Mouse (Mus musculus) right cerebral cortex, postnatal 36 days (tissue): ENCODE data around the gene Npr2.

Source experiments
- DNase-seq, 2 experiments: peaks; one replicate each; pipeline ENCODE4 v3.0.0; 2022; ENCODE audit warnings: low spot score in 2 of 2, mixed read lengths in 1 of 2

Gene Npr2

GRCm38 (mm10) chr4:43672070-43672469 lies 40.3 kb downstream of the Npr2 start:
- peak; percentile 61 to 73 for DNase-seq

DNA sequence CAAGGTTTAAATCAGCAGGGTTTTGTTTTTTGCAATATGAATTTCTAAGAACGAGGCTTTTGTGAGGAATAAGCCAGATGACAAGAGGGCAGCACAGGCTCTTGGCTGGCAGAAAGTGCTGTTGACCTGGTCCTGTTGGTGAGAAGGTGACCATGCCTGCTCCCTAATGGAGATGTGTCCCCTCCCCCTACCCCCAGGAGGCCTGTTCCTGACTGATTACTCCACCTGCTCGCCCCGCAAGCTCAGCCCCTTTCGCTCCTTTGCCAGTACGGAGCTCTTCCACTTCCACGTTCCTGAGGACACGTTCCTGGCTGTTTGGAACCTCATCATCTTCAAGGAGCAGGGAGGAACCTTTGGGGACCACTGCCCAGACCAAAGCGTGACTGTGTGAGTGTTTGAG lies 42.0 kb downstream of the Npr2 start:
- no peak for DNase-seq

DNA sequence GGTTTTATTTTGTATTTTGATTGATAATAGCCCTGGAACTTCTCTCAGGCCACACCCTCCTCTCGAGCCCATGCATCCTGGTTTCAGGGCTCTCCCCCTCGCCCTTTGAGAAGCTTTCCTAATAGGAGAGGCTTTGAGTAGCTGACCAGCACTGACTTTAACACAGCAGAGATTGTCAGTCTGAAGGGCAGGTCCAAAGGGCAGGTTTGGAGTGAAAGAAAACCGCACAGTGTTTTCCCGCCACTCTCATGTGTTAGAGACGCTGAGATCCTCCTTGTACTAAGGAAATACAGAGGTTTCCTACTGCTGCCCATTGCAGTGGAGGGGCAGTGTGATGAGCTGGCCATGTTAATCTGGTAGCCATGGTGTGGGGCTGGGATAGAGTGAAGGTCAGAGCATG lies 43.2 kb downstream of the Npr2 start:
- DNase-seq: no peak

- DNase-seq: no peak
Measured at GRCm38 (mm10) chr4:43675608-43676007, 43.9 kb downstream of the Npr2 start.

DNA sequence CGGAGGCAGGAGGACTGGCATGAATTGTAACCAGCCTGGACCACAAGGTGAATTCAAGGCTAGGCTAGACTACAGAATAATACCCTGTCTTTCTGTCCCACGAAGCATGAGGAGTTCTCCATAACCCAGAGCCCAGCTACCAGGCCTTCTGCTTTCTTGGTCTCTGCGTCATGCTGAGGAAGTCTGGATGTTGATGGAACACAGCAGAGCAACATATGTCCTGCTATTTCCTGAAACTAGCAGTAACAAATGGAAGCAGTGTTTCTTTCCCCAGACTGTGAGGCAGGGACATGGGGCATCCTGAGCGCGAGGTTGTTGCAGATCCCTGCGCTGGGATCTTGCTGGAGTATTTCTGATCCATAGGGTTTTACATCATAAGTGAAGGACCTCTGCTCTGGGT lies 46.8 kb downstream of the Npr2 start:
- no peak for DNase-seq

DNA sequence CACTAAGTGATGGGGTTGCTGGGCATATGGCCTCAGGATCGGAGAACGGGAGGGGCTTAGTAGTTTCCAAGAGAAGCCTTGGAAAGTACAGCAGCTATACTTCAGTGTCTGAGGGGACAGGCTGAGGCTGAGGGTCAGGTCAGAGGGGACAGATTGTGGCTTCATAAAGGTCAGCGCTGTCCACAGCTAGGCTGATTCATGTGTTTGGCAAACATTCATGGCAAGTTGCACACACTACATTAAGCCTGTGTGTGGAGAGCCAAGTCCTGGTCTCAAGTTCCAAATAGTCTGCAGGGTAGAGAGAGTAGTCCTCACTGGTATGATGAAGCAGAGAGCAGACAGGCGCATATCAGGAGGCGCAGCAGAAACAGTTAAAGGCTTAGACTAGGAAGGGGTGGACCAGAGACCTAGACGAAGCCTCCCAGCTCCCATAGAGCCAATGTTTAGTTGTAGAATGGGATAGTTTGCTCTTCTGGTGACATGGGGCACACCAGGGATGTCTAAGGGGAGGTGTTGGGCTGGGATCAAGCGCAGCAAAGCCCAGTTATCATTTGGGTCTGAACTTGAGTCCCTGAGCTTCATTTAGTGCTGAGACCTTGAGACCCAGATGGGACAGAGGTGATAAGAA lies 47.8 kb downstream of the Npr2 start:
- DNase-seq: no peak

- no peak for DNase-seq
Measured at GRCm38 (mm10) chr4:43690021-43690420, 58.3 kb downstream of the Npr2 start.

GRCm38 (mm10) chr4:43691026-43691425 lies 59.3 kb downstream of the Npr2 start:
- no peak for DNase-seq

- DNase-seq: no peak
Measured at GRCm38 (mm10) chr4:43693806-43694241, 62.1 kb downstream of the Npr2 start.

DNA sequence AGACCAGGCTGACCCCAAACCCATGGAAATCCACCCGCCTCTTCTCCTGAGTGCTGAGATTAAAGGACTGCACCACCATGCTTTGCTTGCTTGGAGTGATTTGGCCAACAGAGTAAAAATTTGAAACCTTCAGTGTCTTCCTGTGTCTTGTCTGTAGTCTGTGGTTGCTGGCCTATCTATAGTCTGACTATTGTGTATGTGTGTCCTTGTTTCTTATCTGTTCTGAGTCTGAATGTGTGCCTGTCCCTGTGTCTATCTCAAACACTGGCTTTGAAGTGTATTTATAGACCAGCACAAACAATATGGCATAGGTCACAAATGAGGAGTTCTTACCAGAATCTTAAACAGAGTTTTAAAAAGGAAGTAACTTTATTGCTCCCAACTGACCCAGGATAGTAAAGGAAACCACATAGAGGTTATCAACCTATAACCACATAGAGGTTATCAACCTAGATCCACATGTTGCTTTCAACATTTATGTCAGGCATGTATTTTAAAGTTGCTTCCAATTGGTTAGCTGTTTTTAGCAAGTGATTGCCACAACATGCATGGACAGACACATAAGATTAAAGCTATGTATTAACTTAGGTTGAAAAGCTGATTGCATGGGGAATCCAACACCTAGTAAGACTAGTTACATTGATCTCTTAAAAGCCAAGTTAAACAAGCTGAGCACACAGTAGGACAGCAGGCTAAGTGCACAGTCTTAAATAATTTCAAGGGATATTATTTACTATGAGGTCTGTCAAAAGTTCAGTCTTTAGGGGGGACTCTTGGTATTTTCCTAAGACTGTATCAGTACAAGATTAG lies 62.9 kb downstream of the Npr2 start:
- DNase-seq: no peak

DNA sequence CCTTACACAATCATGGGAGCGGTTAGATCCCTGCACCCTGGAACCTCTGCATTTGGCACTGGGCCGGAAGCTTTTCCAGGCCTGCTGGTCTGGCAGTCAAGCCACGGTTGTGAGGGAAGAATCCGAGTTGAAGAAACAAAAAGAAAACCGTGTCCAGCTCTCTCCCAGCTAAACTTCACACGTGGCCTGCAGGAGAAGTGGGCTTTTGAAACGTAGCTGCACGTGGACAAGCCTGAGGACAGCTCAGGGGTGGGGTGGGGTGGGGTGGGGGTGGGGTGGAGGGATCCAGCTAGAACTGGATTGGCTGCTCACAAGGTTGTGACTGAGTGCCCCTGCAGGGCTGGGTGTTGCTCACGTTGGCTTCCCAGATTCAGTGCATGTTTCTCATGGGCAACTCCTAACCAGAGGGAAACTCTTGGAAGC lies 63.5 kb downstream of the Npr2 start:
- no peak for DNase-seq

- no peak for DNase-seq
Measured at GRCm38 (mm10) chr4:43696561-43696960, 64.8 kb downstream of the Npr2 start.

DNA sequence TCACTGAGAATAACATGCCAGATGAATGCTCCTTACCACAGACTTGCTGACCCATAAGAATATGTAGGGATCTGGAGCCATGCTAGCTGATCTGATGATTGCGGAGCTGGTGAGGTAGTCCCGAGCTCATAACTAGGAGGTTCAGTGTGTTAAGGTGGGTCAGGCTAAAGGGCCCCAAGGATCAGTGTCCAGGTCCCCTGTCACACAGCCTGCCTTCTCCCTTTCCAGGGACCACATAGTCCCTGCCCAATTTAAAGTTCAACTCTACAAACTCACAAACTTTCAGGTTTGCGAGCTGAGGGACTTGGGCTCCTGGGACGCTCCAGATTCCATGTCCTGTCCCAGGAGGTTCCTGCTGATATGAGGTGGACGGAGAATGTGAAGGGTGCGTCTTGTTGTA lies 69.0 kb downstream of the Npr2 start, which contains the start of gene Olfr70:
Olfr70 (minus strand) TSS at position 101 of the 400 bp plus-strand sequence.
- DNase-seq: no peak
